Mouse (Mus musculus): ENCODE measurements around the gene AC131692.1. TPM values are rescaled to one million over a fixed set of nuclear protein-coding genes. Genes with fewer than 3 reads are reported as not detected.

The AC131692.1 gene
- total and polyA plus RNA-seq, 2 experiments from 2014 or later: not detected

DNA sequence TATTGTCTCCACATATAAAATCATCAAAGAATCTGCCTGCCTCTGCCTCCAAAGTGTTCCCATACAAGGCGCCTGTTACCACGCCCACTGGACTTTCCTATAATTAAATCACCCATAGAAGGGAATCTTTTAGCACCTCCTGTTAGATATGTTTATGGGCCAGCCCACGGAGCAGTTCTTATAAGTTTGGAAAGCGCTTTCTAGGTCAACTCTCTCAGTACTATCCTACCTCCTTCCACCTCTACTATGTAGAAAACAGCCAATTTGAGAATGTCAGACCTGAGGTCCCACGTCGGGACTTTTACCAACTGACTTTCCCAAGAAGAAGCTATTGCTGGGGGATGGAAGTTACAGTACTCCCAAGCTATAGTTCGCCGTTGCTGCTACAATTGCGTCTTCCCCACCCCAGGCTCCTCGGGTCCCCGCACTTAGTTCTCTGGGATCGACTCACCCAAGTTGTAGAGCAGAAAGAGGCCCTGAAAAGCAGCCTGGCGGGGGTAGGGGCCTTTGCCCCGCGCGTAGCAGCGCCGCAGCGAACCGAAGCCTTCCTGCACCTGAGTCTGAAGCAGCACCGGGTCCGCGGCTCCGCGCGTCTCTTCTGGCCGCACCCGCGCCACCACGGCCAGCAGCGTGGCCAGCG lies 23.2 kb downstream of the AC131692.1 start:
- Histone ChIP-seq H3K4me3 (ENCODE audit: low read depth, low read length) (peak overlapping the region; percentile 76), H3K36me3 (ENCODE audit: insufficient read depth) (peaks cover 38% of the 10 kb centered on the region), H3K9me3 (ENCODE audit: low read length) (no peaks in the 10 kb centered on the region), H3K27me3 (ENCODE audit: insufficient read depth, low read length) (no peaks in the 10 kb centered on the region), H3K4me2 (ENCODE audit: low read depth) (peak overlapping the region; percentile 90), H3K9ac (peak overlapping the region; percentile 91), H3K4me1 (ENCODE audit: insufficient read depth) (peaks cover 15% of the 10 kb centered on the region), H3K27ac (ENCODE audit: low read depth, low read length) (peak overlapping the region; percentile 92)
- ATAC-seq (no peak), DNase-seq (no peak)
- 11% methylated on average over 32 of the region's 32 CpGs for WGBS
- TF ChIP-seq CTCF (IDR thresholded peaks at IDR 0.05; ENCODE audit: low read depth): no peak

DNA sequence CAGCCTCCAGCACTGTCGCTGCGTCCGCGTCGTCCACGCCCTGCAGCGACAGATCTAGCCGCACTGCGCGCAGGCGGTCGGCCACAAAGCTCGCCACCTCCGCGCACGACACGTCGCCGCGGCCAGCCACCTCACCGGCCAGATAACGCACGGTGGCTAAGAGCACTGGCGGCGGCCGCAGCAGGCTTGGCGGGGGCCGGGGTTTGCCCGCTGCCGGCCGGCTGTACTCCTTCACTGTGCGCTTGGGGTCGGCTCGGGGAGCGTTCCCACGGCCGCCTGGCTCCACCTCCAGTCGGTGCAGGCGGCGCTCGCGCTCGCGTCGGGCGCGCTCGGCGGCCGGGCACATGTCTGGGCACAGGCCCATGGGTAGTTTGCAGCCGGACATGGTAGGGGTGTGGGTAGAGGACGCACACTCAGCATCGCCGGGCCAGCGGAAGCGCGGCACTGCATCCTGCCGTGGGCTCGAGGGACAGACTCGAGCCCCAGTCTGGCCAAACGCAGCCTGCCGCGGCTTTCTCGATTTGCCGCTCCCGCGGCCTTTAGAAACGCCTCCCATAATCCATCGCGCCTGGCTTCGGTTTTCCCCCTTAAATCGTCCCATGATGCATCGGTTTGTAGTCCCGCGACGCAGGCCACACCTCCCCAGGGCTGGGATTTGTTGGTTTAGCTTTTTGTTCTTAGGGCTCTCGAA lies 23.9 kb downstream of the AC131692.1 start, which contains the start of gene Sac3d1:
Gene Sac3d1, minus strand, starts transcription at position 665 of the 691 bp plus-strand sequence.
- Histone ChIP-seq H3K27me3 (ENCODE audit: insufficient read depth, low read length) (no peaks in the 10 kb centered on the region), H3K9ac (peak within 1 kb of the TSS; percentile 91), H3K27ac (ENCODE audit: low read depth, low read length) (peak within 1 kb of the TSS; percentile 92), H3K4me3 (ENCODE audit: low read depth, low read length) (peak within 1 kb of the TSS; percentile 76), H3K4me2 (ENCODE audit: low read depth) (peak within 1 kb of the TSS; percentile 90), H3K36me3 (ENCODE audit: insufficient read depth) (peaks cover 34% of the 10 kb centered on the region), H3K4me1 (ENCODE audit: insufficient read depth) (peaks cover 15% of the 10 kb centered on the region), H3K9me3 (ENCODE audit: low read length) (no peaks in the 10 kb centered on the region)
- TF ChIP-seq CTCF (IDR thresholded peaks at IDR 0.05; ENCODE audit: low read depth): no peak; the same call in 1 of the 2 replicates
- 2% methylated on average over 77 of the region's 77 CpGs for WGBS
- DNase-seq (peak; percentile 97), ATAC-seq (peak; percentile 95)

GRCm38 (mm10) chr19:6118677-6119185 lies 24.5 kb downstream of the AC131692.1 start:
- WGBS: 0% methylated on average over 8 of the region's 8 CpGs
- Histone ChIP-seq H3K9me3 (ENCODE audit: low read length) (no peaks in the 10 kb centered on the region), H3K4me3 (ENCODE audit: low read depth, low read length) (peak overlapping the region; percentile 76), H3K36me3 (ENCODE audit: insufficient read depth) (peaks cover 34% of the 10 kb centered on the region), H3K9ac (peak overlapping the region; percentile 91), H3K4me1 (ENCODE audit: insufficient read depth) (peaks cover 15% of the 10 kb centered on the region), H3K27ac (ENCODE audit: low read depth, low read length) (peak overlapping the region; percentile 92), H3K27me3 (ENCODE audit: insufficient read depth, low read length) (no peaks in the 10 kb centered on the region), H3K4me2 (ENCODE audit: low read depth) (peak overlapping the region; percentile 90)
- ATAC-seq (peak; percentile 26), DNase-seq (no peak)
- no peak for TF ChIP-seq CTCF (IDR thresholded peaks at IDR 0.05; ENCODE audit: low read depth)

GRCm38 (mm10) chr19:6121761-6122160 lies 27.5 kb downstream of the AC131692.1 start:
- no peak overlapping the region for H3K4me3 ChIP-seq (ENCODE audit: low read depth, low read length)
- no peak overlapping the region for H3K4me2 ChIP-seq (ENCODE audit: low read depth)
- H3K9me3 ChIP-seq (ENCODE audit: low read length): no peaks in the 10 kb centered on the region
- no peak for TF ChIP-seq CTCF (IDR thresholded peaks at IDR 0.05; ENCODE audit: low read depth)
- H3K27me3 ChIP-seq (ENCODE audit: insufficient read depth, low read length): no peaks in the 10 kb centered on the region
- 44% methylated on average over 19 of the region's 19 CpGs for WGBS
- H3K4me1 ChIP-seq (ENCODE audit: insufficient read depth): peaks cover 15% of the 10 kb centered on the region
- H3K36me3 ChIP-seq (ENCODE audit: insufficient read depth): peaks cover 12% of the 10 kb centered on the region
- ATAC-seq (no peak), DNase-seq (no peak)
- H3K9ac ChIP-seq: no peak overlapping the region
- no peak overlapping the region for H3K27ac ChIP-seq (ENCODE audit: low read depth, low read length)

- H3K36me3 ChIP-seq (ENCODE audit: insufficient read depth): peaks cover 12% of the 10 kb centered on the region
- H3K9me3 ChIP-seq (ENCODE audit: low read length): no peaks in the 10 kb centered on the region
- H3K27me3 ChIP-seq (ENCODE audit: insufficient read depth, low read length): no peaks in the 10 kb centered on the region
- H3K9ac ChIP-seq: no peak overlapping the region
- no peak for DNase-seq
- ATAC-seq: no peak
- no peak for TF ChIP-seq CTCF (IDR thresholded peaks at IDR 0.05; ENCODE audit: low read depth)
- 63% methylated on average over 8 of the region's 8 CpGs for WGBS
- no peak overlapping the region for H3K4me3 ChIP-seq (ENCODE audit: low read depth, low read length)
- H3K27ac ChIP-seq (ENCODE audit: low read depth, low read length): no peak overlapping the region
- H3K4me2 ChIP-seq (ENCODE audit: low read depth): no peak overlapping the region
- H3K4me1 ChIP-seq (ENCODE audit: insufficient read depth): peaks cover 8% of the 10 kb centered on the region; the same call in 1 of the 2 replicates
Observed at GRCm38 (mm10) chr19:6123330-6123729, 29.1 kb downstream of the AC131692.1 start.

- no peaks in the 10 kb centered on the region; the same call in 1 of the 2 replicates for H3K4me1 ChIP-seq (ENCODE audit: insufficient read depth)
- DNase-seq (no peak), ATAC-seq (no peak)
- peaks cover 12% of the 10 kb centered on the region for H3K36me3 ChIP-seq (ENCODE audit: insufficient read depth)
- no peak overlapping the region for H3K9ac ChIP-seq
- H3K27me3 ChIP-seq (ENCODE audit: insufficient read depth, low read length): no peaks in the 10 kb centered on the region
- no peak for TF ChIP-seq CTCF (IDR thresholded peaks at IDR 0.05; ENCODE audit: low read depth)
- no peak overlapping the region for H3K27ac ChIP-seq (ENCODE audit: low read depth, low read length)
- no peak overlapping the region for H3K4me3 ChIP-seq (ENCODE audit: low read depth, low read length)
- H3K9me3 ChIP-seq (ENCODE audit: low read length): no peaks in the 10 kb centered on the region
- 71% methylated on average over 2 of the region's 2 CpGs for WGBS
- no peak overlapping the region for H3K4me2 ChIP-seq (ENCODE audit: low read depth)
Observed at GRCm38 (mm10) chr19:6124898-6125297, 30.7 kb downstream of the AC131692.1 start.

DNA sequence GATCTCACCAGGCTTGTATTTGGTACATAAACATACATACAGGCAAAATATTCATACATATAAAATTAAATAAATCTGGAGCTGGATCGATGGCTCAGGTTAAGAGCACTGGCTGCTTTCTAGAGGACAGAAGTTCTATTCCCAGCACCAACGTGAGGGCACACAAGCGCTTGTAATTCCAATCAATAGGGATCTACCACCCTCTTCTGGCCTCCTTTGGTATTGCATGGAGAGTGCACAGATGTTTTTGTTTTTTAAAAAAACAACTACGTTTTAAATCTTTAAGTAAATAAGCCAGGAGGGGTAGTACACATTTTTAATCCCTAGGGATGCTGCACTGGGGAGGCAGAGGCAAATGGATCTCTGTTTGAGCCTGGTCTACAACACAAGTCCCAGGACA lies 32.1 kb downstream of the AC131692.1 start:
- Histone ChIP-seq H3K4me2 (ENCODE audit: low read depth) (no peak overlapping the region), H3K4me3 (ENCODE audit: low read depth, low read length) (no peak overlapping the region), H3K9ac (no peak overlapping the region), H3K4me1 (ENCODE audit: insufficient read depth) (no peaks in the 10 kb centered on the region; the same call in 1 of the 2 replicates), H3K36me3 (ENCODE audit: insufficient read depth) (peaks cover 4% of the 10 kb centered on the region; the same call in 1 of the 2 replicates), H3K9me3 (ENCODE audit: low read length) (no peaks in the 10 kb centered on the region), H3K27ac (ENCODE audit: low read depth, low read length) (no peak overlapping the region), H3K27me3 (ENCODE audit: insufficient read depth, low read length) (no peaks in the 10 kb centered on the region)
- TF ChIP-seq CTCF (IDR thresholded peaks at IDR 0.05; ENCODE audit: low read depth): peak; percentile 71
- no peak for ATAC-seq
- peak; percentile 61 for DNase-seq
- 24% methylated on average over 4 of the region's 4 CpGs for WGBS

Measured in forebrain, postnatal 0 days (tissue).